Mouse (Mus musculus): ENCODE data around the gene Ccnb2.

DNA sequence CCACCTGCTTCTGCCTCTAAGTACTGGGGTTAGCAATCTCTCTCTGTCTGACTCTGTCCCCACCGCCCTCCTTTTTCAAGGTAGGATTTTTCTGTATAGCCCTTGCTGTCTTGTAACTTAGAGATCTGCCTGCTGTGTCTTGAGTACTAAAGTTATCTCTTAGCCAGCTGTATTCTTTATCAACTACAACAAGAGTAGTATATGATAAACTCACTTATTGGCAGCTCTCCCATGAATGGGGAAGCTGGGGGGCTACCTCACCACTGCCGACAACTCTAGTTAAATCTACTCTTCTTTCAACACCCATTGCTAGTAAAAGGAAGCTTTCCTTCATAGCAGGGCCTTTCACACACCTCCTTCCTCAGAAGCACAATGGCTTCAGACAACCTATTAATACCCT is 31.0 kb upstream of the Ccnb2 start:
- TF ChIP-seq POLR2A (IDR thresholded peaks at IDR 0.05; ENCODE audit: insufficient read depth, low read depth, low read length) (no peak), CTCF (IDR thresholded peaks at IDR 0.05; ENCODE audit: insufficient read depth, low read depth, low read length) (no peak)

Measured in olfactory bulb, adult 2 months (tissue).